In genomic region chr12:111816967-111817366, GRCm38 (mm10) we compare ENCODE assay signal across 10 mouse cellular contexts. TPM values are rescaled to one million over a fixed set of nuclear protein-coding genes. Genes with fewer than 3 reads are reported as not detected.
DNase-seq lines count a peak whose midpoint lies in the region; ATAC-seq and TF ChIP-seq lines count a peak whose summit lies in the region.
"Had no signal": no experiment of that assay in that cellular context is flagged by ENCODE, and none has a peak within 500 bp of the region (broad histone marks: within the 10 kb centered on the region; RNA-seq: fewer than 3 reads in every experiment).

No protein-coding gene starts in this region.

- 0 out of 2 replicates have a peak, but pooled peaks cover 3% of the 10 kb centered on the region for H3K27me3 ChIP-seq in hindbrain, embryonic 13.5 days
- no peaks in the 10 kb centered on the region for H3K27me3 ChIP-seq in hindbrain, embryonic 11.5 days (ENCODE audit: control insufficient read depth, insufficient read depth, low read length)
- H3K27me3 ChIP-seq in kidney, adult 2 months (replicated peaks; ENCODE audit: control insufficient read depth, insufficient read depth, low read length) = no peaks in the 10 kb centered on the region
- no peaks in the 10 kb centered on the region for H3K27me3 ChIP-seq in liver, embryonic 16.5 days (ENCODE audit: control insufficient read depth, insufficient read depth, low read depth, low read length)

- no peak overlapping the region for H3K4me3 ChIP-seq in hindbrain, embryonic 13.5 days
- H3K4me3 ChIP-seq in hindbrain, embryonic 11.5 days (ENCODE audit: low read depth, low read length) = no peak overlapping the region
- no peak overlapping the region for H3K4me3 ChIP-seq in kidney, adult 2 months (ENCODE audit: insufficient read depth, low read depth, low read length)
- peak overlapping the region; percentile 78 for H3K4me3 ChIP-seq in liver, embryonic 16.5 days (ENCODE audit: low read depth, low read length)

- 0 out of 2 replicates have a peak, but pooled peaks have one; percentile 1 for TF ChIP-seq CTCF in kidney, adult 2 months (conservative IDR thresholded peaks at IDR 0.05; ENCODE audit: insufficient read depth, insufficient read length, low read depth, low read length)

- 0 out of 2 replicates have a peak overlapping the region, but pooled peaks have one; percentile 6 for H3K9ac ChIP-seq in hindbrain, embryonic 13.5 days
- no peak overlapping the region for H3K9ac ChIP-seq in hindbrain, embryonic 11.5 days (ENCODE audit: low read depth, low read length)
- H3K9ac ChIP-seq in liver, embryonic 16.5 days (ENCODE audit: low read depth, low read length) = peak overlapping the region; percentile 46

- H3K4me1 ChIP-seq in hindbrain, embryonic 13.5 days (replicated peaks) = peaks cover 48% of the 10 kb centered on the region
- H3K4me1 ChIP-seq in hindbrain, embryonic 11.5 days (replicated peaks; ENCODE audit: control insufficient read depth, insufficient read depth, low read length) = peaks cover 12% of the 10 kb centered on the region
- peaks cover 13% of the 10 kb centered on the region; the same call in 1 of the 2 replicates for H3K4me1 ChIP-seq in kidney, adult 2 months (ENCODE audit: control insufficient read depth, insufficient read depth, low read length)
- H3K4me1 ChIP-seq in liver, embryonic 16.5 days (ENCODE audit: control insufficient read depth, low read depth, low read length) = peaks cover 60% of the 10 kb centered on the region

- ATAC-seq in hindbrain, embryonic 13.5 days (ENCODE audit: low FRiP score) = no peak
- ATAC-seq in hindbrain, embryonic 11.5 days (ENCODE audit: low FRiP score) = no peak
- ATAC-seq in liver, embryonic 16.5 days (ENCODE audit: low read depth) = peak; percentile 17
- no peak for ATAC-seq in inflammation-experienced regulatory T-cells, adult 6 months

- no peak overlapping the region for H3K27ac ChIP-seq in hindbrain, embryonic 13.5 days
- no peak overlapping the region for H3K27ac ChIP-seq in hindbrain, embryonic 11.5 days (ENCODE audit: low read depth, low read length)
- no peak overlapping the region for H3K27ac ChIP-seq in kidney, adult 2 months (ENCODE audit: insufficient read depth, low read depth, low read length)
- peak overlapping the region; percentile 96 for H3K27ac ChIP-seq in liver, embryonic 16.5 days (ENCODE audit: low read length)
- H3K27ac ChIP-seq: macrophage had no signal

- no peaks in the 10 kb centered on the region for H3K9me3 ChIP-seq in hindbrain, embryonic 13.5 days
- no peaks in the 10 kb centered on the region for H3K9me3 ChIP-seq in hindbrain, embryonic 11.5 days (ENCODE audit: control insufficient read depth, low read length)
- no peaks in the 10 kb centered on the region for H3K9me3 ChIP-seq in liver, embryonic 16.5 days (replicated peaks; ENCODE audit: control insufficient read depth, low read length)

- no peaks in the 10 kb centered on the region for H3K36me3 ChIP-seq in hindbrain, embryonic 13.5 days
- no peaks in the 10 kb centered on the region for H3K36me3 ChIP-seq in hindbrain, embryonic 11.5 days (ENCODE audit: control insufficient read depth, insufficient read depth, low read length)
- no peaks in the 10 kb centered on the region for H3K36me3 ChIP-seq in kidney, adult 2 months (ENCODE audit: control insufficient read depth, insufficient read depth, low read length)
- 0 out of 2 replicates have a peak, but pooled peaks cover 6% of the 10 kb centered on the region for H3K36me3 ChIP-seq in liver, embryonic 16.5 days (ENCODE audit: control insufficient read depth, insufficient read depth)

- no peak for TF ChIP-seq POLR2A in kidney, adult 2 months (IDR thresholded peaks at IDR 0.05; ENCODE audit: low read depth, low read length)

- H3K4me2 ChIP-seq in hindbrain, embryonic 13.5 days = no peak overlapping the region
- H3K4me2 ChIP-seq in hindbrain, embryonic 11.5 days (replicated peaks; ENCODE audit: low read depth, low read length) = no peak overlapping the region
- peak overlapping the region; percentile 82 for H3K4me2 ChIP-seq in liver, embryonic 16.5 days (ENCODE audit: low read depth, low read length)

- intact Hi-C loops in left cerebral cortex, postnatal 14 days (cut with DNase I) = no loop called here
- intact Hi-C loops in left cerebral cortex, postnatal 25 days (cut with DNase I) = no loop called here

- WGBS in hindbrain, embryonic 13.5 days = 57% methylated on average over 9 of the region's 9 CpGs
- 62% methylated on average over 9 of the region's 9 CpGs for WGBS in hindbrain, embryonic 11.5 days
- 35% methylated on average over 9 of the region's 9 CpGs for WGBS in kidney, adult 2 months
- 7% methylated on average over 9 of the region's 9 CpGs for WGBS in liver, embryonic 16.5 days (ENCODE audit: insufficient replicate concordance)

- DNase-seq in hindbrain, embryonic 11.5 days (ENCODE audit: low spot score) = no peak
- peak; percentile 54 for DNase-seq in c-Kit-negative CD71-positive TER-119-positive erythroid progenitor cells, embryonic 14.5 days (ENCODE audit: low read depth, low spot score)
- DNase-seq in kidney, adult 2 months = peak; percentile 71
- DNase-seq in left cerebral cortex, postnatal 14 days (ENCODE audit: low spot score in 2 of 2) = no peak
- DNase-seq in left cerebral cortex, postnatal 25 days (ENCODE audit: low spot score in 2 of 2) = no peak
- DNase-seq: cerebellum, adult 18-20 months had no signal

RNA-seq across cellular contexts. Expression of gene Zfyve21, which starts 3.0 kb away (rescaled TPM):
- polyA plus RNA-seq in hindbrain, embryonic 13.5 days (2015; fragmentation: Nextera tagmentation; extraction: Ambion mirVana) = 38.4 and 42.9 TPM in 2 replicates
- polyA plus RNA-seq in hindbrain, embryonic 11.5 days (2014; fragmentation: Nextera tagmentation; extraction: Ambion mirVana) = 54.2 and 54.7 TPM in 2 replicates
- 97.0 and 105 TPM in 2 replicates for polyA plus RNA-seq in kidney, adult 2 months (2012; rRNA removed)
- polyA plus RNA-seq in liver, embryonic 16.5 days (2015; fragmentation: Nextera tagmentation; extraction: Ambion mirVana) = 70.7 and 76.8 TPM in 2 replicates
- 10 to 100 TPM; 19.8 TPM for total RNA-seq in left cerebral cortex, postnatal 14 days (2021)
- polyA plus RNA-seq in inflammation-experienced regulatory T-cells, adult 6 months (2017; shearing (Covaris generic)) = 1 to 10 TPM; 3.5 to 6.8 (median 4.5) TPM
- 10 to 100 TPM; 20.7 to 21.1 TPM for total RNA-seq in left cerebral cortex, postnatal 25 days (2021)

RNA-seq across cellular contexts. Expression of gene Xrcc3, which starts 3.3 kb away (rescaled TPM):
- polyA plus RNA-seq in hindbrain, embryonic 13.5 days (2015; fragmentation: Nextera tagmentation; extraction: Ambion mirVana) = 3.1 and 3.6 TPM in 2 replicates
- 8.2 and 9.8 TPM in 2 replicates for polyA plus RNA-seq in hindbrain, embryonic 11.5 days (2014; fragmentation: Nextera tagmentation; extraction: Ambion mirVana)
- 5.3 and 6.0 TPM in 2 replicates for polyA plus RNA-seq in kidney, adult 2 months (2012; rRNA removed)
- polyA plus RNA-seq in liver, embryonic 16.5 days (2015; fragmentation: Nextera tagmentation; extraction: Ambion mirVana) = 3.5 and 5.0 TPM in 2 replicates
- 1 to 10 TPM; 3.7 to 4.7 TPM for total RNA-seq in left cerebral cortex, postnatal 14 days (2021)
- polyA plus RNA-seq in inflammation-experienced regulatory T-cells, adult 6 months (2017; shearing (Covaris generic)) = 1 to 10 TPM; 2.8 to 5.2 (median 4.1) TPM
- 1 to 10 TPM; 3.3 to 4.2 TPM for total RNA-seq in left cerebral cortex, postnatal 25 days (2021)

RNA-seq across cellular contexts. Expression of gene Klc1, which starts 58.3 kb away (rescaled TPM):
- polyA plus RNA-seq in hindbrain, embryonic 13.5 days (2015; fragmentation: Nextera tagmentation; extraction: Ambion mirVana) = 571 and 589 TPM in 2 replicates
- polyA plus RNA-seq in hindbrain, embryonic 11.5 days (2014; fragmentation: Nextera tagmentation; extraction: Ambion mirVana) = 345 and 366 TPM in 2 replicates
- 40.3 and 44.3 TPM in 2 replicates for polyA plus RNA-seq in kidney, adult 2 months (2012; rRNA removed)
- 14.5 and 14.6 TPM in 2 replicates for polyA plus RNA-seq in liver, embryonic 16.5 days (2015; fragmentation: Nextera tagmentation; extraction: Ambion mirVana)
- total RNA-seq in left cerebral cortex, postnatal 14 days (2021) = 100 to 1,000 TPM; 856 to 890 TPM
- polyA plus RNA-seq in inflammation-experienced regulatory T-cells, adult 6 months (2017; shearing (Covaris generic)) = 10 to 100 TPM; 17.9 to 19.7 (median 18.3) TPM
- total RNA-seq in left cerebral cortex, postnatal 25 days (2021) = 100 to 1,000 TPM; 764 to 822 TPM

Comparison
In these comparisons a context has a peak if more than half of its experiments do, and no peak if none do; other contexts are left out.
1. DNase-seq: peak in c-Kit-negative CD71-positive TER-119-positive erythroid progenitor cells, embryonic 14.5 days (single experiment) and kidney, adult 2 months (single experiment); none in hindbrain, embryonic 11.5 days (single experiment), left cerebral cortex, postnatal 14 days (0 of 2) and left cerebral cortex, postnatal 25 days (0 of 2).